Mouse (Mus musculus): ENCODE results near the gene Olfr1121. TPM values are rescaled to one million over a fixed set of nuclear protein-coding genes. Genes with fewer than 3 reads are reported as not detected.

Gene Olfr1121
- polyA plus RNA-seq, 1 experiment from 2014 or later: not detected

DNA sequence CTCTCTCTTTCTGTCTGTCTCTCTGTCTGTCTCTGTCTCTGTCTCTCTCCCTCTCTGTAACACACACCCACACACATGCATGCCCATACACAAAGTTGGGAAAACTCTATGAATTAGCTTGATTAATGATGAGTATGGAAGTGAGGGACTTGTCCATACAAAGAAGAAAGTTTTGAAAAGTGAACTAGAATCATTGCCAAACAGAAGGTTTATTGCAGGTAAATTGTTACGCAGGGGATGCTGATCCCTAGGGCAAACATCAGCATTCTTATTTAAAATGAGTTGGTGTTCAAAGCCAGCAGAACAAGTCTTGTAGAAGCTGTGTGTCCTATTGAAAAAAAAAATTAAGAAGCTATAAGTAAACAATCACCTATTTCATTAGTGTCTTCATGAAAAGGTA lies 46.6 kb downstream of the Olfr1121 start, which contains the start of gene Olfr1123:
Gene Olfr1123 (plus strand): TSS at position 301 of the 400 bp plus-strand sequence.
- Histone ChIP-seq H3K4me1 (replicated peaks; ENCODE audit: insufficient read depth, low read length) (no peaks in the 10 kb centered on the region), H3K36me3 (ENCODE audit: insufficient read depth, low read length) (no peaks in the 10 kb centered on the region), H3K4me2 (ENCODE audit: low read length) (no peak within 1 kb of the TSS), H3K4me3 (replicated peaks; ENCODE audit: low read depth, low read length) (no peak within 1 kb of the TSS), H3K27ac (no peak within 1 kb of the TSS), H3K9me3 (replicated peaks; ENCODE audit: low read length) (no peaks in the 10 kb centered on the region), H3K9ac (ENCODE audit: low read depth, low read length) (no peak within 1 kb of the TSS), H3K27me3 (ENCODE audit: insufficient read depth, low read length) (no peaks in the 10 kb centered on the region)
- ATAC-seq (replicated peaks; ENCODE audit: low FRiP score, low read depth): no peak
- DNase-seq (ENCODE audit: low spot score): no peak
- WGBS: 81% methylated on average over 1 of the region's 1 CpGs
- TF ChIP-seq CTCF (IDR thresholded peaks at IDR 0.05; ENCODE audit: low read depth): no peak

Other genes starting within 250 kb of the Olfr1121 start
- gene Olfr1110, start 229.6 kb upstream of the Olfr1121 start, polyA plus RNA-seq (2015; fragmentation: Nextera tagmentation; extraction: Ambion mirVana): not detected in 2 replicates
- gene Olfr1111, start 217.3 kb upstream of the Olfr1121 start, polyA plus RNA-seq (2015; fragmentation: Nextera tagmentation; extraction: Ambion mirVana): not detected in 2 replicates
- gene Olfr1112, start 182.1 kb upstream of the Olfr1121 start, polyA plus RNA-seq (2015; fragmentation: Nextera tagmentation; extraction: Ambion mirVana): not detected in 2 replicates
- not detected in 2 replicates for gene Olfr1113, start 160.9 kb upstream of the Olfr1121 start, polyA plus RNA-seq (2015; fragmentation: Nextera tagmentation; extraction: Ambion mirVana)
- gene Olfr1115, start 121.9 kb upstream of the Olfr1121 start, polyA plus RNA-seq (2015; fragmentation: Nextera tagmentation; extraction: Ambion mirVana): not detected in 2 replicates
- gene Olfr1116, start 102.4 kb upstream of the Olfr1121 start, polyA plus RNA-seq (2015; fragmentation: Nextera tagmentation; extraction: Ambion mirVana): not detected in 2 replicates
- not detected in 2 replicates for gene Olfr1118, start 62.3 kb upstream of the Olfr1121 start, polyA plus RNA-seq (2015; fragmentation: Nextera tagmentation; extraction: Ambion mirVana)
- not detected in 2 replicates for gene Olfr1120, start 15.1 kb upstream of the Olfr1121 start, polyA plus RNA-seq (2015; fragmentation: Nextera tagmentation; extraction: Ambion mirVana)
- gene Olfr1122, start 16.0 kb downstream of the Olfr1121 start, polyA plus RNA-seq (2015; fragmentation: Nextera tagmentation; extraction: Ambion mirVana): not detected in 2 replicates
- gene Olfr1123, start 46.7 kb downstream of the Olfr1121 start, polyA plus RNA-seq (2015; fragmentation: Nextera tagmentation; extraction: Ambion mirVana): not detected in 2 replicates
- 0.05 TPM in 1 of 2 replicates, not detected in the other for gene Olfr1124, start 60.4 kb downstream of the Olfr1121 start, polyA plus RNA-seq (2015; fragmentation: Nextera tagmentation; extraction: Ambion mirVana)
- not detected in 2 replicates for gene Olfr1126, start 84.1 kb downstream of the Olfr1121 start, polyA plus RNA-seq (2015; fragmentation: Nextera tagmentation; extraction: Ambion mirVana)
- gene Pramel7, start 127.2 kb downstream of the Olfr1121 start, polyA plus RNA-seq (2015; fragmentation: Nextera tagmentation; extraction: Ambion mirVana): not detected in 2 replicates
- not detected in 2 replicates for gene Pramel6, start 136.7 kb downstream of the Olfr1121 start, polyA plus RNA-seq (2015; fragmentation: Nextera tagmentation; extraction: Ambion mirVana)
- not detected in 2 replicates for gene Olfr153, start 161.9 kb downstream of the Olfr1121 start, polyA plus RNA-seq (2015; fragmentation: Nextera tagmentation; extraction: Ambion mirVana)
- gene Olfr1128, start 175.6 kb downstream of the Olfr1121 start, polyA plus RNA-seq (2015; fragmentation: Nextera tagmentation; extraction: Ambion mirVana): not detected in 2 replicates
- not detected in 2 replicates for gene Olfr1129, start 204.0 kb downstream of the Olfr1121 start, polyA plus RNA-seq (2015; fragmentation: Nextera tagmentation; extraction: Ambion mirVana)
- gene Olfr1130, start 236.3 kb downstream of the Olfr1121 start, polyA plus RNA-seq (2015; fragmentation: Nextera tagmentation; extraction: Ambion mirVana): not detected in 2 replicates

All from kidney, postnatal 0 days (tissue).